Mouse (Mus musculus) left cerebral cortex, postnatal 10 days (tissue): ENCODE results near the gene Gm20509. TPM values are rescaled to one million over a fixed set of nuclear protein-coding genes. Genes with fewer than 3 reads are reported as not detected.
"Not testable (repeated sequence)": the region's sequence is repeated elsewhere in the genome, so short reads cannot be mapped to it uniquely, and the experiment has no call there.

Experiments
- DNase-seq, 2 experiments: peaks; one replicate each; pipeline ENCODE4 v3.0.0; 2021 to 2022; ENCODE audit warnings: low spot score in 2 of 2, mixed read lengths in 1 of 2; ENCODE audit errors: extremely low spot score in 1 of 2
- intact Hi-C: fragments of 180-260 bp; cut with DNase I; formaldehyde crosslinking; loops from one replicate; pipeline ENCODE4 v1.15.1; 2025
- total RNA-seq, 2 experiments: library from RNA; stranded (reverse); gene quantifications; 2 replicates each; pipeline ENCODE4 v1.2.3; 2021

Gene Gm20509
- not detected for total RNA-seq

DNA sequence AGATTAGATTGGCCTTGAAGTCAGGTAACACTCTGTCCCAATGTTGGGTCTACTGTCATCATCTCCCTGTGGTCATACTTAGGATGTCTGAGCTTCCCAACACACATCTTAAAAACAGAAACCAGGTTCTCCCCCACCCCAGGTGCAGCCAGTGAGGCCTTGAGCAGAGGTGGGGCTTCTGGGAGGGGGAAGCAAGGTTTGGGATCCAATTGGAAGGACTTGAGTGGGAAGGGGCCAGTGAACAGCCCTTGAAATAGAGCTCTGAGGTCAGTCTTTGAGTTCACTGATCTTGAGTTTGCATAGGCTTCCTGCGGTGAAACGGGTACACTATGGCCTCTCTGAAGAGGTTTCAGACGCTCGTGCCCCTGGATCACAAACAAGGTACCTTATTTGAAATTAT, at the start of gene Gm20509:
TSS of gene Gm20509 (plus strand) at position 290 of the 400 bp plus-strand sequence.
- intact Hi-C loops = no loop called here
- no peak for DNase-seq

DNA sequence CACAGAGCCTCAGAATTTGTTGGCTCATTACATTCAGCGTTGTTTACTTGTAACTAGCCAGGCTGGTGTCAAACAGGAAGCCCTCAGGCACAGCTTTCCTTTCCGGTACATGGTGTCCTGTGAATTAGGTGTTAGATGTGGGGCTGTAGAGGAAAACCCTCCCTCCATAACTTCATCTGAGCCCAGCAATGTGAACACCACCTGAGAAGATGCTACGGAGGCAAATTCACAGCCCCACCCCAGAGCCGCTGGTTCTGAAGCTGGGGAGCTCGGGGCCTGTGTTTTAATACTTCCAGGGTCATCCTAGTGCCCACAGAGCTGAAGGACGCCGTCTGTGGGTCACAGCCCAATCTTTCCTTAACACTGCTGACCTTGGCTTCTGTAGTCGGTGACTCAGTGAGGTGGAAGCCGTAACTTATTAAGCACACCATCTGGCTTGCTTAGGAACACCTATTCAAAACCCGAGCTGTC, 46.8 kb upstream of the Gm20509 start:
- no peak for DNase-seq
- intact Hi-C loops = no loop called here

DNA sequence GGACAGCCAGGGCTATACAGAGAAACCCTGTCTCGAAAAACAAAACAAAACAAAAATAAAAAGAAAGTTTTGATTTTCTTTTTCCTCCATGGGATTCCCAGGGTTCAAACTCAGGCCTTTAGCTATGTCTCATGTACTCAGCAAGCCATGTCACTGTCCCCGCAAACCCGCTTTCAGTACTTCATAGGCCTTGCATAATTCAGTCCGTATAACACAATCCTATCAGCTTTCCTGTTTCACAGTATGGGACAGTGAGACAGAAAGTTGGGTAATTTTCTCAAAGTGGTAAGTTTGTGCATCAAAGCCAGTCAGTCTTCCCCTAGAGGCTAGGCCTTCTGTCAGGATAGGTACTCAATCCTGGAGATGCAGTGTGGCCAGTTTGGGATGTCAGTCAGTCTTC, 43.0 kb upstream of the Gm20509 start:
- intact Hi-C loops = no loop called here
- DNase-seq = no peak

DNA sequence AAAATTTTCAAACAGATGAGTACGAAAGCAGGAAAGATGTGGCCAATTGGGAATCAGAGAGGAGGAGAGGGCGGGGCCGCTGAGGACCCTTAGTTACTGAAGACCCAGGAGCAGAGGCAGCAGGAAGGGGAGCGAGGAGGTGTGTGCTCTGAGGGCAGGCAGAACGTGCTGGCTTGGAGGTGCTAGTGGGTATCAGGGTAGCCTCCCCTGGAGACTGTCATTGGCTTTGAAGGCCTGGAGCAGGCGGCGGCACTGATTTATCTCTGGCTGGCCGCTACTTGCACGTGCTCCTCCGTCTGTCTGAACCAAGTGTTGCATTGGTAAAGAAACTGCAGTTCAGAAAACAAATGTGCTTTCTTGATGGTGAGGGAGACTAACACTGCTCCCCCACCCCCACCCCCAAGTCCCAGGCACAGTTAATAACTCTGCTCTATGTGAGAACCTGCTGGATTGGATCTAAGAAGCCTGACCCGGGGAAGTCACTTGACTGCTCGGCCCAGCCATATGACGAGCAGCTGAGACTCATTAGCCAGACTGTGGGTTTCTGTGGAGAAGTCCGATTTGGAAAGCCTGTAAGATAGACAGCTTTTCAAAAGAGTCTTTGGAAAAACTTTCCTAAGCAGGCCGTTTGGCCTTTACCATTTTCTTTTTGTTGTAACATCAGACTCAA, 38.5 kb upstream of the Gm20509 start:
- DNase-seq = no peak
- intact Hi-C loops = no loop called here

DNA sequence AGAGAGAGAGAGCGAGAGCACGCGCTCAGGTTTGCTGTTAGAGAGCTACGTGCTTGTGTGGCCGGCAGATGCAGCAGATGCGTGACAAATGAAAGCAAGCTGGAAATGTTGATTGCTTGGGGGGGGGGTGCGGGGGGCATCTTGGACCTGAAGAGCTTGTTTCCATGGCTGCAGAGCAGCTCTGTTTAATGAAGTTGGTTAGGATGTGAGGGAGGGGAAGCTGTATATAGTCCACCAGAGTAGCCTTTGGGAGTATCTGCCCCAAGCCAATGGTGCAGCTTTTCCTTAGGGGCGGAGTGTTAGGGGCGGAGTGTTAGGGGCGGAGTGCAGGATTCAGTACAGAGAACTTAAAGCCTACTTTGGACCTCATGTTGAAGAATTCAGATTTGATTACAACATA, 35.2 kb upstream of the Gm20509 start:
- intact Hi-C loops = no loop called here
- no peak for DNase-seq

DNA sequence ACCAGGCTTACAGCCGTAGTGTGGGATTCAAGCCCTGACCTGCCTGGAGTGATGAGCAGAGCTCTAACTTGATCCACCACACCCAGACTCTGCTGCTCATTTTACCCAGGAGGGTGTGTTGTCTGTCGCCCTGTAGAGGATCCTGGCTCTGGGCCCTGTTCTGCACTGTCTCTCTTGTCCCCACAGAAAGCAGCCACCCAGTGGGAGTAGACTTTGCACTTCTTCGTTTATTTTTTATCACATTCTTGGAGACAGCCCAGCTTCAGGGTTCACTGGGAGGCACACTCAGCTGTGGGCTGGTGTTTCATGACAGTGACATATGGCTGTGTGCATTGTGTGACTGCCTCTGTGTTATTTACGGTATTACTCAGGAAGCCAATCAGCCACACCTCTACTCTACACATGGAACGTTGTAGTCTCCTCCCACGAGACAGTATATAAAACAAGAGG, 34.0 kb upstream of the Gm20509 start:
- intact Hi-C loops = no loop called here

DNA sequence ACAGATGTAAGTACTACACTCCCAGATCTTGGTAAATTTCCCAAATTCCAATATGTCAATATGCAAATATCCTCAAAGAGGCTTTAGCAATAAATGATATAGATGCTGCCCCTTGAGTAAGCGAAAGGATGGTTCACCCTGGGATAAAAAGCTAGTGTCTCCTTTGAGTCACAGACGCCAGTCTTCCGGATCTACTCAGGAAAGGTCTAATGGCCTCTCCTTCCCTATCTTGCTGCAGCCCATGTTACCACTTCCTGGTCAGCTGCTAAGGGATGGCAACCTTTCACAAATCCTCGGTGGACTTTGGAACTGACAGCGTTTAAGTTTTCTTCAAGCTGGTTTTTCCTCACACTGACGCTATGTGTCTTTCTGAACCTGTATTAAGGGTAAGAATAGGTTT, 33.6 kb upstream of the Gm20509 start:
- DNase-seq = no peak

More for the DNA sequence above, 34.0 kb upstream of the Gm20509 start:
- peak in 1 of 2 experiments; percentile 59 for DNase-seq

DNA sequence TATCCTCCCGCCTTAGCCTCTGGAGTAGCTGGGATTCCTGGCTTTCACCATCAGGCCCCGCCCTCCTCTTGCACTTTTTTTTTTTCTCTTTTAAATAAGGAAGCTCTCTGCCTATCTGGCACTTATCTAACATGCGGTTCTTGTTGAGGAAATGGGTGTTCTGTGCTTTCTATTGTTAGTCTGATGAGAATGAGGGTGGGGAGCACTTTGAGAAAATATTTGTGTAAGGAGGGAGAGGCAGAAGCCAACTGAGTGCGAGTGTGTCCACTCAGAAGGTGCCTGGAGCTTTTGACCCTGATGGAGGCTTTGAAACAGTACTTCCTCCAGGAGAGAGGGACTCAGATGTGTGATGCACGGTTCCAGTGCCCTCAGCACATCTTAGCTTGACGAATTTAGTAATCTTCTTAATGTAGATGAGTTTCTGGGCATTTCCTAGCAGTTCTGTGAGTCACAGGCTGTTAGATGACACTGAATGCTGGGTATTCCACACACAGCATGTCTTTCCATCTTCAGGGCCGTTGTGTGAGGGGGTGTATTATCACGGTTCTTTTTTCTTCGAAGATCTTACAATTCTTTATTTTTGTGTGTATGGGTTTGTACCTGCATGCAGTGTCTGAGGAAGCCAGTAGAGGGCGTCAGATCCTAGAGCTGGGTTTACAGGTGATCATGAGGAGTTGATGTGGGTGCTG, 31.2 kb upstream of the Gm20509 start:
- DNase-seq = no peak
- intact Hi-C loops = no loop called here

More for the DNA sequence above, 33.6 kb upstream of the Gm20509 start:
- intact Hi-C loops = no loop called here

DNA sequence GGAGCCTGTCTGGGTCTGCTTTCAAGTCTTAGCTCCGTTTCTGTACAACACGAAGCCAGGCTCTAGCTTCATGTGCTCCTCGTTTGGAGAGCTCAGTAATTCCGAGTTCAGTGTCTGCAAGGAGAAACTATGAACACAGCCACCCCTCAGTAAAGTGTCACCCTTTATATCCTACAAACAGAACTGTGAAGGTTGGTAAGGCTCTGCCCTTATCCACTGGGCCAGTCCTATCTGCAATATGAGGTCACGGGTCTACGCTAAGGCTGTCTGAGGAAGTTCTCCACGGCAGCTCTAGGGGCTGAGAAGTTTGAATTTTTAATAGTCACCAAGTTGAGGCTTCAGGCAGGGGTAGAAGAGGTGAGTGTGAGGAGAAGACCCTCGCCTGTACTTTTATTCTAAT, 29.8 kb upstream of the Gm20509 start:
- intact Hi-C loops = no loop called here
- no peak for DNase-seq

DNA sequence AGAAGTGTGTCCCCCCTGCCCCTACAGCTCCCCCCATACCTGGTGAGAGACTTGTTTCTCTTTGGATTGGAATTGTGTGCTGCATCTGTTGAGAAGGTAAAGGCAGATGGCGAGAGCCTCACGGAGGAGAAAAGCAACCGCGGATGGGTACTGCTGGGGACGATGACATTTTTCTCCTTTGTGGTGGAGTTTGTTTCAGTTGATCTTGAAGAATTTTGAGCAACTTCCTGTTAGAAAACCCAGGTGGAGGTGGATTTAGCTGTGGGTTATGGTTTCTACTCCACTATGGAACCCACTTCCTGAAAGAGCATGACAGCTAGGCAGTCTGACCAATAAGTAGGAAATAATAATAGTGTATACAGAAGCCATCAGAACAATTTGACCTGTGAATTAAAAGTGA, 29.1 kb upstream of the Gm20509 start:
- DNase-seq = no peak
- intact Hi-C loops = no loop called here

DNA sequence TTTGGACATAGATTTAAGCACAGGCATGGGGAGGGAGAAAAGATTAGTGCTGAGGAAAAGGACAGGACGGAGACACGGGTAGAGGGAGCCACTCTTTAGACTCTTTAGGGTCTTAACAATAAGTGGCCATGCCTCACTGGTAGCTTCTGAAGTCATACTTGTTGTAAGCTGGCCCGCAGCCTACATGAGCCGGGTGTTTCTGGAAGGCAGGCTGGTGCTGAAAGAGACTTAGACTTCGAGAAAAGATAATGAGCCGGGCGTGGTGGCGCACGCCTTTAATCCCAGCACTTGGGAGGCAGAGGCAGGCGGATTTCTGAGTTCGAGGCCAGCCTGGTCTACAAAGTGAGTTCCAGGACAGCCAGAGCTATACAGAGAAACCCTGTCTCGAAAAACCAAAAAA, 22.9 kb upstream of the Gm20509 start:
- DNase-seq, intact Hi-C loops: not testable (repeated sequence)

DNA sequence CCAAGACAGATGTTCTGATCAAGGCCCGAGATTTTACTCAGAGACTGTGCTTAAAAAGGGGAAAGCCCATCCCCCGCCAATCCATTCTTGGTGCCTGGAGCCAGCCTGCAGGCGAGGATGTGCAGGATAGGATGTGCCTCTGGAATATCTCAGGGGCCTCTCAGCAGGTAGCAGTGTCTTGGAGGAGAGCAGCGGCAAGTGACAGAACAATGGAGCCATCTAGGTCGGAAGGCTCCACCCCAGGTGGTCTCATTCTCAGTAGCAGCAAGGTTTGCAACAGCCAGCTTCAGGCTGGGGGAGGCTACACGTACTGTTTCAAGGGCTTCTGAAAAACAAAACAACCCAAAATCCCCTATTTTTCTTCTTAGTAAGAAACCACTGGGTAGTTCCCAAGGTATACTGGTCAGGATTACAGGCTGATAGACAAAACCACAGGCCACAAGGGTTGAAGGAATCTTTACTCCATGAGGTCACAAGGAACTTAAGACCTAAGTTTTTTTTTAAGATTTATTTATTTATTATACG, 22.4 kb upstream of the Gm20509 start:
- intact Hi-C loops = no loop called here
- peak in 1 of 2 experiments; percentile 36 for DNase-seq

DNA sequence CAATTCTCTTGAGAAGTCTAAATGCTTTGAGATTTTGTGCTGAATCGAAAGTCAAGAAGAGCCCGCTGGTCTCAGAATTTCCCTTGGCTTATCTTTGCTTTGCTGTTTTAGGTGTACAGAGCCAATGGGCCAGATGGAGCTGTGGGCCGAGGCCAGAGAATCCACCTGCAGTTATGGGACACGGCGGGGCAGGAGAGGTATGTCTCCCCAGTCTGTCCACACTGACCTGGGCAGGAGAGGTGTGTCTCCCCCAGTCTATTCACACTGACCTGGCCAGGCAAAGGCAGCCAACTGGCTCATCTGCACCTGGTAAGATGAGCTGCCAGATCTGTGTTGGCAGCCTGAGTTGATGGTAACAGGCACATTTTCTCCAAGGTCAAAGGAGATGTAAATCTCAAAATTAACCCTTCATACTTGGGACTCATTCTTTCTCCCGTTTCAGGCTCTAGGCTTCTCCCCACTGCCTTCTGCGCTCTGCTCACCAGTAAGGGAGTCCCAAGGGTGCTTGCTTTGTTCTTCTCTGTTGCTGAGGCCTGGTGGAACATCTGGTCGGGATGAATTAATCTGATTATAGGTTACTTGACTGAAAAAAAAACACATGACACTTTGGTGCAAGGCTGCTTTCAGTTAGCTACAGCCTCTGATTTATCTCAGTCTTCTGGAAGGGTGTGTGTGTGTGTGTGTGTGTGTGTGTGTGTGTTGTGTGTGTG, 19.8 kb upstream of the Gm20509 start:
- no peak for DNase-seq
- intact Hi-C loops = no loop called here

DNA sequence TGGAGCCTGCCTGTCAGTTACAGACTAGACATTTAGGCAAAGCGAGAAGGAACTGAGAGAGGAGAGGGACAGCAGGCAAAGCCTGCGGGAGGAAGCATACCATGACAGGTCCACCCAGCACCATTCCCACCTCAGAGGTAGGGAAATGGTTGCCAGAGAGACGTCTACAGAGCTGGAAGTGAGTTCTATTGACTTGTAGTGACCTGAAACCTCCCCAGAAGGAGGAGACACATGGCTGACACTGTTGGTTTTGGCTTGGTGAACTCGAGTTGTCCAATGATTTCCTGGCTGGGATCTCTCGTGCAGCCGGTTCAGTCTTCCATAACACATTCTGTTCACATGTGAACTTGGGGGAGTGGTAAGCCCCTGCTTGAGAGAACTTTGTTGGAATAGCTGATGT, 18.3 kb upstream of the Gm20509 start:
- DNase-seq = no peak
- intact Hi-C loops = no loop called here

DNA sequence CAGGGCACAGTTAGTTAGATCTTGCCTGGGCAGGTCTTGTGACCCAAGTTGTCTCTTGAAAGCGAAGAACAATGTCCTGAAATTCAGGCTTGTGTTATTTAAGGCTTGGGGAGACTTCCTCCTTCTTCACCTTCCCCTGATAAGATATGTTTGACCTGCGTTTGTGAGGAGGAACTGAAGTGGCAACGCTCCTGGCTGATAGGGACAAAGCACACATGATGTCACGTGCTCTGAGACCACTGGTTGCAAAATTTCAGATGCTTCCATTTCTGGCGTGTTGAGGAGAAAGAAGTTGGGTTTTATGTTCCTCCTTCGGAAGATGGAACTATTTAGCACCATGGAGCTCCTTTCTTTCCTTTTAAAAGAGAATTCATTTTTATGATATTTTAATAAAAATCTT, 16.4 kb upstream of the Gm20509 start:
- DNase-seq = no peak
- intact Hi-C loops = no loop called here

DNA sequence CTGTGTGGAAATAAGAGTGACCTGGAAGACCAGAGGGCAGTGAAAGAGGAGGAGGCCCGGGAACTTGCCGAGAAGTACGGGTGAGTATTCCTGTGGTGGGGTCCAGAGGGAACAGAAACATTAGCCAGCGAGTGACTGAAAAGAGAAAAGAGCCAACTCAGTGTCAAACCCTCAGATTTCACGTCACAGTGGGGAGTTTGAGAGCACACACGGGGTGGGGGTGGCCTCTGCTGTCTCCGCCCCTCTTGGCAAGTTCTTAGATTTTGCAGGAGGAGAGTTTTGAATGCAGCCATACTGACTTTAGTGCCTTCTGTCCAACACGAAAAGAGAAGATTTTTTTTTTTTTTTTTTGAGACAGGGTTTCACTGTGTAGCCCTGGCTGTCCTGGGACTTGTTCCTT, 15.1 kb upstream of the Gm20509 start:
- peak in 1 of 2 experiments; percentile 37 for DNase-seq
- intact Hi-C loops = no loop called here

DNA sequence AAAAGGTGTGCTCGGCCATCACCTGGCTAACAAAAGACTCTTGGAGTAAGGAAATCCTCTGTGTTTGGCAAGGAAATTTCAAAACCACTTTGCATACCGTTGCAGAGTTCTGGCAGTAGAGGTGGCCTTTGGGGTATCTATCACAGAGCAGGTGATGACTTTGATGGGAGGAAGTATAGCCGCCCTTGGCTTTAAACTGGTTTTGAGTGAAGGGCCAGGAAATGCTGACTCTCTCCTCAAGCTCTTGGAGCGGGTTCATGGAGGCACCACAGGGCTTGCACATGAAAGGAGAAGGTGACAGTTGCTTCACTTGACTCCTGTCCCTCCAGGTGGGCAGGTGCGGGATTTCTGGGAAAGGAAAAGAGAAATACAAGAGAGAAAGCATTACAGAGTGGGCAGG, 14.7 kb upstream of the Gm20509 start:
- intact Hi-C loops = no loop called here
- DNase-seq = no peak

DNA sequence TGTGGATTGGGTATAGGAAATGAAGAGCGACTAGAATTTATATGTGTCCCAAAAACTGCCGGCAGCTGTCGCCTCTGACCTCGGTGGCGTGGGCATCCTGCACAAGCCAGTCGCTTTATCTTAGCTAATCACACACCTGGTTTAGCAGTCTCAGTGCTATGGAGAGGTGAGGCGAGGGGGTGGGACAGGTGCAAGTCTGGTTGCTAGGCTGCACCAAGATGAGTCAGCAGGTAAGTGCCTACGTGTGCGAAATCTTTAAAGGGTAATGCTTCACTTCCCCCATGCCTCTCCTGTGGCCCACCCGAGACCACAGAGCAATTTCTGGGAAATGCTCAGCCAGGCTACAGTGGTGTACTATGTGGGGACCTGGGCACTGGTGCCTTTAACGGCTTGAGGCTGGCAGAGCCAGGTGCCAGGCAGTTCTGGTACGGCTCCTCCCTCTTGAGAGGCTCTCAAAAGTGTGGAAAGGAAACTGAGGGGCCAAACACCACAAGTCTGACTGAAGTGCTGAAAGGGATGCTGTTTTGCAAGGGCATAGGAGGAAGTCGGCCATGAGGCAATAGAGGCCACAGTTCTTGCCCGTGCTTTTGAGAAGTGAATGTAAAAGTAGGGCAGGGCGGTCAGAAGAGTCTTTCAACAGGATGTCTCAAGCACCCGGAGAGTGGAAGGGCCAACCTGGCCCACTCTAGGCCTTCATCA, 12.9 kb upstream of the Gm20509 start:
- intact Hi-C loops = no loop called here
- DNase-seq = no peak

DNA sequence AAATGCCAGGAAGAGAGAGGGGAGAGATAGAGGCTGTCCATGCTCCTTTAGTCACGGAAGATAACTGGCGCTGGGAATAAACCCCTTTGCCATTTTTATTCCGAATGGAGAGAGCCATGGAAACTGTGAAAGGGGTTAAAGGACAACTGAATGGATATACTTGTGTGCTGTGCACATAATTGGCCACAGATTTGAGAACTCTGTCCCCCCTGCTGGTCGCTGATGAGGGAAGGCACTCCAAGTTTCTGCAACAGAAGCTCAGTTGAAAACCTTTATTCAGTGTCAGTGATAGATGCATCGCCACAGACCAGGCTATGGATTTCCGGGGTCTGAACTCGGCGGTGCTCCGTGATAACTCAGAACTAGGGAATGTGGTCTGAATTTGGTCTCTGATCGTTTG, 12.1 kb upstream of the Gm20509 start:
- DNase-seq = no peak
- intact Hi-C loops = no loop called here
